ENCODE assay signal across 21 mouse cellular contexts in the genomic region with DNA sequence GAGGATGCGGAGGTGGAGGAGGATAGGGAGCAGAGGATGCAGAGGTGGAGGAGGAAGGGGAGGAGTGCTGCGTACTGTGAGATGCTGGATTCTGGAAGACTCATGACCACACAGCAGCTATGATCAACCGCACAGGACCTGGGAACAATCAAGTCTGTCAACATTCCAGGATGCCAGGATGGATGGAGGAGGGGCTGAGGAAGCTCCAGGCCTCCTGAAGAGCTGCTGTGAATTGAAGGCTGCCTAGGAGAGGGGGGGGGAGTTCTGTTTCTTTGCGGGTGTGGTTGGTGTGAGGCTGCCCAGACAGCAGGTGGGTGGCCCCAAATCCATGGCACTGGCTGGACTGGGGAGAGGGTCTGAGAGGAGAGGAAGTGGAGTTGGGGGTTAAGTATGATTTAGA. TPM values are rescaled to one million over a fixed set of nuclear protein-coding genes. Genes with fewer than 3 reads are reported as not detected.
DNase-seq lines count a peak whose midpoint lies in the region; ATAC-seq and TF ChIP-seq lines count a peak whose summit lies in the region.
"Had no signal": no experiment of that assay in that cellular context is flagged by ENCODE, and none has a peak within 500 bp of the region (broad histone marks: within the 10 kb centered on the region; RNA-seq: fewer than 3 reads in every experiment).

No protein-coding gene starts in this region.

- no peak overlapping the region for H3K9ac ChIP-seq in heart, embryonic 11.5 days (ENCODE audit: low read depth, low read length)
- H3K9ac ChIP-seq in ES-Bruce4 (ENCODE audit: low read depth, poor library complexity, severe bottlenecking) (no peak overlapping the region), ES-E14 (ENCODE audit: insufficient read depth, low read depth, low read length, poor library complexity, severe bottlenecking) (no peak overlapping the region)
- no peak overlapping the region for H3K9ac ChIP-seq in embryonic facial prominence, embryonic 11.5 days (replicated peaks; ENCODE audit: low read length)
- H3K9ac ChIP-seq: hindbrain, embryonic 14.5 days; midbrain, embryonic 13.5 days; neural tube, embryonic 12.5 days had no signal

- TF ChIP-seq EP300 in ES-Bruce4 (IDR thresholded peaks at IDR 0.05; ENCODE audit: insufficient read depth, low read depth, low read length) = peak; percentile 36; the same call in 1 of the 2 replicates

- ATAC-seq in heart, embryonic 11.5 days (replicated peaks; ENCODE audit: insufficient number of reproducible peaks, low FRiP score, low TSS enrichment) = 0 out of 2 replicates have a peak, but pooled peaks have one; percentile 25
- ATAC-seq in embryonic facial prominence, embryonic 11.5 days (replicated peaks; ENCODE audit: insufficient number of reproducible peaks, low FRiP score, low TSS enrichment, low read depth) = no peak
- no peak for ATAC-seq in cerebellum, adult (ENCODE audit: insufficient number of reproducible peaks, low FRiP score, low TSS enrichment)
- ATAC-seq: forebrain, embryonic 14.5 days; inflammation-experienced regulatory T-cells, adult 6 months; midbrain, embryonic 13.5 days had no signal

- H3K9me3 ChIP-seq in heart, embryonic 11.5 days (replicated peaks; ENCODE audit: control insufficient read depth, low read length) = no peaks in the 10 kb centered on the region
- H3K9me3 ChIP-seq in ES-Bruce4 (replicated peaks; ENCODE audit: control insufficient read depth, insufficient read depth, low read length, poor library complexity, severe bottlenecking) = peaks cover 9% of the 10 kb centered on the region; the same call in 1 of the 2 replicates
- H3K9me3 ChIP-seq in ES-E14 (ENCODE audit: control insufficient read depth, insufficient read depth, low read depth, low read length) = no peaks in the 10 kb centered on the region
- H3K9me3 ChIP-seq in embryonic facial prominence, embryonic 11.5 days (replicated peaks; ENCODE audit: control insufficient read depth, low read length) = no peaks in the 10 kb centered on the region
- H3K9me3 ChIP-seq: midbrain, embryonic 13.5 days; neural tube, embryonic 12.5 days had no signal

- intact Hi-C loops in heart, postnatal 25 days (cut with DNase I) = no loop called here

- 37% methylated on average over 4 of the region's 4 CpGs for WGBS in heart, embryonic 11.5 days (ENCODE audit: insufficient replicate concordance)
- WGBS in embryonic facial prominence, embryonic 11.5 days = 39% methylated on average over 4 of the region's 4 CpGs

- H3K27me3 ChIP-seq in heart, embryonic 11.5 days (ENCODE audit: control insufficient read depth, insufficient read depth, low read length) = no peaks in the 10 kb centered on the region
- no peaks in the 10 kb centered on the region for H3K27me3 ChIP-seq in ES-Bruce4 (ENCODE audit: control insufficient read depth, insufficient read depth, low read length, poor library complexity, severe bottlenecking)
- no peaks in the 10 kb centered on the region for H3K27me3 ChIP-seq in embryonic facial prominence, embryonic 11.5 days (ENCODE audit: control insufficient read depth, insufficient read depth, low read length)
- H3K27me3 ChIP-seq: midbrain, embryonic 13.5 days; neural tube, embryonic 12.5 days had no signal

- peaks cover 6% of the 10 kb centered on the region for H3K4me1 ChIP-seq in heart, embryonic 11.5 days (ENCODE audit: control insufficient read depth, insufficient read depth, low read length)
- H3K4me1 ChIP-seq in ES-Bruce4 (ENCODE audit: control insufficient read depth, insufficient read depth, low read length) (peaks cover 1% of the 10 kb centered on the region), ES-E14 (ENCODE audit: control insufficient read depth in 2 of 2, insufficient read depth in 2 of 2, low read length in 2 of 2, poor library complexity in 1 of 2) (peaks cover 8 to 10% of the 10 kb centered on the region in 2 experiments; a peak in 3 of 4 replicates)
- H3K4me1 ChIP-seq in embryonic facial prominence, embryonic 11.5 days (ENCODE audit: control insufficient read depth, insufficient read depth, low read length) = no peaks in the 10 kb centered on the region
- H3K4me1 ChIP-seq: neural tube, embryonic 12.5 days had no signal

- TF ChIP-seq POLR2A in ES-Bruce4 (IDR thresholded peaks at IDR 0.05; ENCODE audit: insufficient read depth, low read length) = no peak

- no peaks in the 10 kb centered on the region for H3K36me3 ChIP-seq in heart, embryonic 11.5 days (ENCODE audit: control insufficient read depth, insufficient read depth, low read length)
- no peaks in the 10 kb centered on the region for H3K36me3 ChIP-seq in ES-Bruce4 (ENCODE audit: control insufficient read depth, insufficient read depth, low read length, poor library complexity, severe bottlenecking)
- H3K36me3 ChIP-seq in ES-E14 (ENCODE audit: control insufficient read depth, insufficient read depth, low read length, poor library complexity, severe bottlenecking) = no peaks in the 10 kb centered on the region
- no peaks in the 10 kb centered on the region for H3K36me3 ChIP-seq in embryonic facial prominence, embryonic 11.5 days (replicated peaks; ENCODE audit: control insufficient read depth, insufficient read depth, low read depth, low read length)
- H3K36me3 ChIP-seq: midbrain, embryonic 13.5 days; neural tube, embryonic 12.5 days had no signal

- DNase-seq in heart, postnatal 25 days (ENCODE audit: low spot score) = no peak
- DNase-seq in ES-E14 (ENCODE audit: low read depth, low spot score) = no peak
- DNase-seq in embryonic facial prominence, embryonic 11.5 days (ENCODE audit: low spot score) = peak; percentile 60
- DNase-seq in adrenal gland, adult (ENCODE audit: inconsistent age in 2 of 2, low spot score in 1 of 2) = no peak
- no peak for DNase-seq in right cerebral cortex, postnatal 14 days
- DNase-seq: adrenal gland, postnatal 10 days; cerebellum, adult 2 months; cerebellum, postnatal 36 days; gastrocnemius, adult 2 months; kidney, adult 18-20 months; lung, postnatal 10 days; right cerebral cortex, postnatal 25 days; spleen, adult 18-20 months had no signal

- in situ Hi-C loops in ES-E14 (cut with MboI; ENCODE audit: low sequenced_read_pairs in 2 of 2, unreplicated experiment in 2 of 2) = no loop called here

- no peak overlapping the region for H3K4me2 ChIP-seq in heart, embryonic 11.5 days
- H3K4me2 ChIP-seq in embryonic facial prominence, embryonic 11.5 days (ENCODE audit: low read depth, low read length) = no peak overlapping the region
- H3K4me2 ChIP-seq: hindbrain, embryonic 14.5 days; midbrain, embryonic 13.5 days; neural tube, embryonic 12.5 days had no signal

- no peak overlapping the region for H3K4me3 ChIP-seq in heart, embryonic 11.5 days (ENCODE audit: low read depth, low read length)
- H3K4me3 ChIP-seq in ES-Bruce4 (ENCODE audit: low read depth, low read length) = no peak overlapping the region
- no peak overlapping the region for H3K4me3 ChIP-seq in ES-E14 (ENCODE audit: insufficient read depth in 1 of 2, low read depth in 1 of 2, low read length in 2 of 2, poor library complexity in 1 of 2, severe bottlenecking in 1 of 2)
- H3K4me3 ChIP-seq in embryonic facial prominence, embryonic 11.5 days (ENCODE audit: low read depth, low read length) = no peak overlapping the region
- H3K4me3 ChIP-seq: gastrocnemius, adult 2 months; midbrain, embryonic 13.5 days; neural tube, embryonic 12.5 days had no signal

- TF ChIP-seq CTCF in ES-Bruce4 (IDR thresholded peaks at IDR 0.05; ENCODE audit: low read depth, low read length) = no peak

- no peak overlapping the region for H3K27ac ChIP-seq in heart, embryonic 11.5 days (ENCODE audit: low read depth, low read length)
- H3K27ac ChIP-seq in ES-Bruce4 (ENCODE audit: insufficient read depth, low read length) (0 out of 2 replicates have a peak overlapping the region, but pooled peaks have one; percentile 54), ES-E14 (ENCODE audit: insufficient read depth, low read depth, low read length, poor library complexity, severe bottlenecking) (peak overlapping the region; percentile 76; the same call in 1 of the 2 replicates)
- no peak overlapping the region for H3K27ac ChIP-seq in embryonic facial prominence, embryonic 11.5 days (replicated peaks; ENCODE audit: low read depth, low read length)
- H3K27ac ChIP-seq: gastrocnemius, adult 2 months; hindbrain, embryonic 14.5 days; midbrain, embryonic 13.5 days; neural tube, embryonic 12.5 days had no signal

TF ChIP-seq in ES-E14, 5 proteins besides CTCF, POLR2A, EP300 and RAD21:
- no peak for TF ChIP-seq HCFC1 (IDR thresholded peaks at IDR 0.05; ENCODE audit: borderline replicate concordance, insufficient read depth, low read length)

RNA-seq across cellular contexts. Expression of gene Ect2, which starts 5.2 kb away (rescaled TPM):
- 55.9 and 61.0 TPM in 2 replicates for polyA plus RNA-seq in heart, embryonic 11.5 days (2014; fragmentation: Nextera tagmentation; extraction: Ambion mirVana)
- 1 to 10 TPM in 1 of 2 experiments, under 1 TPM in 1; 0.60 to 1.1 TPM for total RNA-seq in heart, postnatal 25 days (2021)
- polyA plus RNA-seq in ES-Bruce4 (2011; ENCODE audit: insufficient read depth, insufficient read length, low read depth, missing spikeins) = 238 and 248 TPM in 2 replicates
- total RNA-seq in ES-E14 (2012; rRNA removed) = 97.8 and 103 TPM in 2 replicates
- polyA plus RNA-seq in embryonic facial prominence, embryonic 11.5 days (2014; fragmentation: Nextera tagmentation; extraction: Ambion mirVana) = 83.5 and 93.7 TPM in 2 replicates

RNA-seq across cellular contexts. Expression of gene Nceh1, which starts 23.9 kb away (rescaled TPM):
- polyA plus RNA-seq in heart, embryonic 11.5 days (2014; fragmentation: Nextera tagmentation; extraction: Ambion mirVana) = 11.4 and 12.6 TPM in 2 replicates
- 100 to 1,000 TPM; 172 to 189 TPM for total RNA-seq in heart, postnatal 25 days (2021)
- 12.2 and 12.9 TPM in 2 replicates for polyA plus RNA-seq in ES-Bruce4 (2011; ENCODE audit: insufficient read depth, insufficient read length, low read depth, missing spikeins)
- total RNA-seq in ES-E14 (2012; rRNA removed) = 17.3 and 27.5 TPM in 2 replicates
- polyA plus RNA-seq in embryonic facial prominence, embryonic 11.5 days (2014; fragmentation: Nextera tagmentation; extraction: Ambion mirVana) = 2.2 and 3.9 TPM in 2 replicates

Comparison
In these comparisons a context has a peak if more than half of its experiments do, and no peak if none do; other contexts are left out.
1. H3K27ac ChIP-seq: peak in ES-Bruce4 (single experiment) and ES-E14 (single experiment); none in heart, embryonic 11.5 days (single experiment) and embryonic facial prominence, embryonic 11.5 days (single experiment).